Mouse (Mus musculus): ENCODE results near the gene Txndc15.
"Not testable (repeated sequence)": the region's sequence is repeated elsewhere in the genome, so short reads cannot be mapped to it uniquely, and the experiment has no call there.

The Txndc15 gene

DNA sequence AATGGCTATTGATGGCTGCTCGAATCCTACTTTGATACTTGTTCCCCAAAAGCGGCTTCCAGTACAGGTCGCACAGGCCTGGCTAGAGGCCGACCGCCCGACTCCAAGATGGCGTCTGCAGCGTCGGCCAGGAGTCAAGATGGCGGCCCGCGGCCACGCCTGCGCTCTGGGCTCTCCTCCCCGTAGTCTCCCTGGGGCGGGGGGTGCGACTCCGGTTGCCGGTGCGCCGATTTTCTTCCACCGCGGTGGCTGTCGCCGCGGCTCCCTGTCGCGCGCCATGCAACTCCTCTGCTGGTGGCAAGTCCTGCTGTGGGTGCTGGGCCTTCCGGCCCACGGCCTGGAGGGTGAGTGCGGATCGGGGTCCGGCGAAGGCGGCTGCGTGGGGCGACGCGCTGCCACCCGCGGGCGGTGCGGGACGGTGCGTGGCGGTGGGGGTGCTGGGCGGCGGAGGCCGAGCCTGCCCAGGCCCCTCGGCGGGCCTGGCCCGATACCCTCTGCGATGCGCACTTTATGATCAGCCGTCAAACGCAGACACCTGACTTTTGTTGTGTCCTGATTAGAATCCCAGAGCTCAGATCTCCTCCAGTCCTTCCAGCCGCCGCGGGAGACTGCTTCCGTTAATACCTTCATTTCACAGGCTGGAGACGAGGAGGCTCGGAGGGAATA lies at the start of gene Txndc15:
Gene Txndc15 (plus strand): TSS at position 150 of the 666 bp plus-strand sequence.
- peak; percentile 65 for DNase-seq (ENCODE audit: low read depth)

- peak; percentile 28 for DNase-seq (ENCODE audit: low read depth)
Observed at GRCm38 (mm10) chr13:55668550-55668949, 45.9 kb upstream of the Txndc15 start.

DNA sequence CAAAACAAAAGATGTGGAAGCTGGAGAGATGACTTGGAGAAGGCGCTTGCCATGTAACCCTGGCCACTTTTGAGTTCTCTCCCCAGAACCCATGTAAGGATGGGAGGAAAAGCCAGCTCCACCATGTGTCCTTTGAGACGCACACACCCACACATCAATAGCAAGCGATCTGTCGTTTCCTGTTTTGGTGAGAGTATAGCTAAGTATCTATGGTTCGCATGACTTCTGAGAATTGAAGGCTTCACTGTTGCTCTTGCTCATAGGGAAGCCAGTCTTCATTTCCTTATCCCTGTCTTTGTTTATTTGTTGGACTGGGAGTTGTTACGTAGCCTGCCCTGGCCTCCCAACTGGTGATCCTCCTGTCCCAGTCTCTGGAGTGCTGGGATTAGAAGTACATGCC lies 41.7 kb upstream of the Txndc15 start:
- DNase-seq (ENCODE audit: low read depth), result no peak

DNA sequence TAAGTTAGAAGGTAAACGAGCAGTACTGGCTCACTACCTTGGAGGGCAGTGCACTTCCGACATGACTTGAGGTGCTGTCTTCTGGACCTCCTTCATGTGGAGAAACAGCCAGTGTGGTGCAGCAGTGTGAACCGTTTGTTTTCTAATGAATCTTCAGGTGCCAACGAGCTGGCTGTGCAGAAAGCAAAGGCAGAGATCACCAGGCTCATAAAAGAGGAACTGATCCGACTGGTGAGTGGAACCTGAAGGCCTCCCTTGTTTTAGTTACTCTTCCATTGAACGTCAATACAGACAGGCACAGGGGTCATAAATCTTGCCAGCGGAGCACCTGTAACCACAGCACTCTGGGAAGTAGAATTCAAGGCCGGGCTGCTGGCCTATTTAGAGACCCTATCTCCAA lies 37.1 kb upstream of the Txndc15 start:
- no peak for DNase-seq (ENCODE audit: low read depth)

- DNase-seq (ENCODE audit: low read depth), result no peak
Observed at GRCm38 (mm10) chr13:55682201-55682600, 32.2 kb upstream of the Txndc15 start.

DNA sequence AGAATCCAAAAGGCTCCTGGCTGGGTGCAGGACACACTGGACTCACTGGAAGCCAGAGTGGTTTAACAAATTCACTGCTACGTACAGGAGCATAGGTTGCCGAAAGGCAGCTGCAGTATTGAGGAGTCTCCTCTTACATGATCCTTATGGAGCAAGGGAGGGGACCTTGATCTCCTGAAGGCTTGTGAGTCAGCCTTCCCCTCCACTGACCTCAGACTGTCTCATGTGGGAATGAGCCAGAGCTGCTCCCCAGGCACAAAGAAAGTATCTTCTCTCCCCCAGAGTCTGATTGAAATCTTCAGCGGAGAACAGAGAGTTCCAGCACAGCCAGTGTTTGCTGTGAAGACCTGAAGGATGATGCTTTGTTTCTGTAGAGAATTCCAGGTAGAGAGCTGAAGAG lies 30.9 kb upstream of the Txndc15 start:
- no peak for DNase-seq (ENCODE audit: low read depth)

- DNase-seq (ENCODE audit: low read depth), result no peak
Observed at GRCm38 (mm10) chr13:55686107-55686633, 28.3 kb upstream of the Txndc15 start.

GRCm38 (mm10) chr13:55687927-55688602 lies 26.4 kb upstream of the Txndc15 start:
- no peak for DNase-seq (ENCODE audit: low read depth)

DNA sequence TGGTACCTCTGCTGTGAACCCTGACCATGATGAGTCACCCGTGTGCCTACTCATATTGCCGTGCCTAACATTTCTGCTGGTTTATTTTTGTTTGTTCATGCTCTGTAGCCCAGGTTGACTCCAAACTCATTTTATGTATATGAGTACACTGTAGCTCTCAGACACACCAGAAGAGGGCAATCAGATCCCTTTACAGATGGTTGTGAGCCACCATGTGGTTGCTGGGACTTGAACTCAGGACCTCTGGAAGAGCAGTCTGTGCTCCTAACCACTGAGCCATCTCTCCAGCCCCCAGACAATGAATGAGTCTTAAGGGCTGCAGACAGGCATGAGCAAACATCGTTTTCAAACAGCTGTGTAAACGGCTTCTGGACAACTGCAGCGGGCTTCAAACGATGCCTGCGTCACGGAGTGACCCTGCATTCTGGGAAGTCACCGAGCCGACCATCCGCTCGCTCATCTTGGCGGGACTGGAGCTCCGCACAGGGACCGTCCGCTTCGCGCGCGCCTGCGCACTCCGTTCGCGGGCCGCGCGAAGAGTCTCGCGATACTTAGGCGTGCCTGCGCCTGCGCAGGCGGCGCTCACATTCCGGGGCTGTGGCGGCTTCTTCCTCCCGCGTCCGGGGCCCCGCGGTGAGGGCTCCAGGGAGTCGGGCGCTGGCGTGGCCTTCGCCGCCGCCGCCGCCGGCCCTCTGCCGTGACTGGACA lies 21.8 kb upstream of the Txndc15 start, which contains the start of gene B230219D22Rik:
Gene B230219D22Rik (plus strand): TSS at position 590 of the 708 bp plus-strand sequence.
- DNase-seq (ENCODE audit: low read depth), result peak; percentile 84

DNA sequence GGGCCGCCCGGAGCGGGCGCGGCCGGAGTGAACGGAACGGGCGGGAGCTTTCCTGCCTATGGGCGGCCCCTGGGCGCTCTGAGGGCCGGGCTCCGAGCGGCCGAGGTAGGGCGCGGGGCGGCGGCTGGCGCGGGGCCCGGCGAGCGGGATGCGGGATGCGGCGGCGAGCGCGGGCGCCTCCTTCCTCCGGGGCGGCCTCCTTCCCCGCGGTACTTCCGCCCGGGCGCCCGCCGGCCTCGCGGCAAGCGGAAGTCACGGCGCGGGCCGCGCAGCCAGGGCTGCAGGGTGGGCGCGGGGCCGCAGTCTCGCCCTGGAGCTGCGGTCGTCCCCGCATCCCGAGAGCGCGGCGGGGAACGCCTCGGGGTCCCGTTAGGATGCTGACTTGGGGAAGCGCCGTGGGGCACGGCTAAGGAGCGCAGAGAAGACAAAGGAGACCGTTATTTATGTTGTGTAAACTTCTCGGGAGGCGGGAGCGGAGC lies 21.2 kb upstream of the Txndc15 start:
- no peak for DNase-seq (ENCODE audit: low read depth)

DNA sequence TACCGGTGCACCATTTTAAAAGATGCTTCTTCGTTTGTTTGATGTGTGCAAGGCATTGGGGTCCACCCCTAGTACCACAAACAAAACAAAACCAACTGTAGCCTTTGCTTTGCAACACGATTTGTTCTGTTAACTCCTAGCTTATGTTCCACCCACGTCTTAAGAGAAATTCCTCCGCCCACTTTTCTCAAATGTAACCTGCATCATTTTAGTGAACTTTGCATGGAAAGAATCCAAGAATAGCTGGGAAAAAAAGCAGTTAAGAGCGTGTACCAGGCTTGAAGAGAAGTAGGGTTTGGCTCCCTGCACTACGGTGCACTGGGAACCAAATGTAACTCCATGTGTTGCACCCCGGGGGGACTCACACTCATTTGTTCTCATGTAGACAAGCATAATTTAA lies 20.3 kb upstream of the Txndc15 start:
- no peak for DNase-seq (ENCODE audit: low read depth)

DNA sequence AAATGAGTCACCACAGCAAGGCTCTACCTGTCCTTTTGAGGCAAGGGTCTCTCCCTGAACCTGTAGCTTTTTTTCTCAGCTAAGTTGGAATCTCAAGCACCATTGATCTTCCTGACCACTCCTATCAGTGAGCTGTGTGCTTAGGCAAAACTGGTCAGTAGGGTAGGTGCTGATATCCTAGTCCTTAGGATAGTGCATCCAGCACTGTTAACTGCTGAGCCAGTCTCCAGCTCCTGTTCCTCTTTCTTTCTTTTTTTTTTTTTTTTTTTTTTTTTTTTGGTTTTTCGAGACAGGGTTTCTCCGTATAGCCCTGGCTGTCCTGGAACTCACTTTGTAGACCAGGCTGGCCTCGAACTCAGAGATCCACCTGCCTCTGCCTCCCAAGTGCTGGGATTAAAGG lies 18.5 kb upstream of the Txndc15 start:
- not testable (repeated sequence) for DNase-seq (ENCODE audit: low read depth)

GRCm38 (mm10) chr13:55704301-55704700 lies 10.1 kb upstream of the Txndc15 start:
- no peak for DNase-seq (ENCODE audit: low read depth)

- no peak for DNase-seq (ENCODE audit: low read depth)
Observed at GRCm38 (mm10) chr13:55712846-55713245, 1.6 kb upstream of the Txndc15 start.

GRCm38 (mm10) chr13:55715167-55715512 lies 690 bp downstream of the Txndc15 start:
- DNase-seq (ENCODE audit: low read depth), result no peak

DNA sequence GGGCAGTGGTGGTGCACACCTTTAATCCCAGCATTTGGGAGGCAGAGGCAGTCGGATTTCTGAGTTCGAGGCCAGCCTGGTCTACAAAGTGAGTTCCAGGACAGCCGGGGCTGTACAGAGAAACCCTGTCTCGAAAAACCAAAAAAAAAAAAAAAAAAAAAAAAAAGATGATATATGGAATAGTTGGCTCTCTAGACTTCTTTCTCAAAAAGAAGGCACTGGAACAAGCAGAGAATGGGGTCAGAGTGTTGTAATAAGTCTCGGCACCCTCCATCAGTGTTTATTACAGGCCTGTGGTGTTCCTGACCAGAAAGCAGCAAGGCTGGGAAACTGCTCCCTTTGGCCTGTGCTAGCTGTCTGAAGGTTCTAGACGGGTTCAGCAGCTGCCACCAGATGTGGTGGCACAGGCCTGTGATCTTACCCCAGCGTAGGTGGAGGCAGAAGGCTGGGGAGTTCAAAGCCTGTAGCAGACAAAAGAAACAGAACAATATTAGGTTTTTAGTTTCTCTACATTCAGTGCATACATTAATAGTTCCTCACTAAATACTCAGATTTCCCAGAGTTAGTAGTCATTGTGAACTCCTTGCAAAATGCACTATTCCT lies 1.6 kb downstream of the Txndc15 start:
- no peak for DNase-seq (ENCODE audit: low read depth)

DNA sequence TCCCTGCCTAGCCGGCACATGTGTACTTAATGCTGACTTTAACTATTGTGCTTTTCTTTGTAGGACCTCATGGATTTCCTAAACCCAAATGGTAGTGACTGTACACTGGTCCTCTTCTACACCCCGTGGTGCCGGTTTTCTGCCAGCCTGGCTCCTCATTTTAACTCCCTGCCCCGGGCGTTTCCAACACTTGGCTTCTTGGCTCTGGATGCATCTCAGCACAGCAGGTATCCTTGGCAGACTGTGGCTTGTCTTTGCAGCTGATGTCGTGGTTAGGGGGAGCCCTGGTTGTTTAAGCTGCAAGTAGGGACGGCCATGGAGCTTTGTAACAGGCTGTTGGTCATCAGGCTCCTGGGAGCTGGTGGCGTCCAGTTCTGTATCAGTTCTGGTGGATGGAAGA lies 7.1 kb downstream of the Txndc15 start:
- no peak for DNase-seq (ENCODE audit: low read depth)

GRCm38 (mm10) chr13:55721995-55722394 lies 7.5 kb downstream of the Txndc15 start:
- no peak for DNase-seq (ENCODE audit: low read depth)

- DNase-seq (ENCODE audit: low read depth), result no peak
Observed at GRCm38 (mm10) chr13:55726598-55727119, 12.2 kb downstream of the Txndc15 start.

DNA sequence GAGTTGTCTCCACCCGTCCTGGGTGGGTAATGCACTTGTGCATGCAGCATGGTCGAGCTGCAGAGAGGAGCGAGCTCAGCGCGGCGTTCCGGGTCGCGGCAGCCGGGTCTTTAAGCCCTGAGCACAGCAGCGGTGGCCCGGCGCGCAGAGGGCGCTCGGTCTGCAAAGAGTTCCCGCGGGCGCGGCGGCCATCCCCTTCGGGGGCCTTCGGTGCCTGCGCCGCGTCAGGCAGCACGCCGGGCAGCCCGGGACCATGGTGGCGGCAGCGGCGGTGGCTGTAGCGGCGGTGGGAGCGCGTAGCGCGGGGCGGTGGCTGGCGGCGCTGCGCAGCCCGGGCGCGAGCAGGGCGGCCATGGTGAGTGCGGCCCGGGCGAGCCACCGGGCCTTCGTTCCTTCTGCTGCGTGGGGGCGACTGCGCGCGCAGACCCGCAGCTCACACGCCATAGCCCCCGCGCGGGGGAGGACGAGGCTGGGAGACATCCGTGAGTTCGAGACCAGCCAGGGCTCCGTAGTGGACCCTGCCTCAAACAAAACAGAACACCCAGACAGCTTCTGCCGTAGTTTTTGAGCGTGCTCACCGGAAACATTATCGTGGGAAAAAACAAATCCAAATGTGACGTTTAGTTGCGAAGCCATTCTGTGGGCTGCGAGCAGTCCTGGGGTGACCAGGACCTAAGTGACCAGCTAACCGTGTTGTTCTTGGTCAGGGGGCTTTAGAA lies 12.8 kb downstream of the Txndc15 start, which contains the start of gene Pcbd2:
Gene Pcbd2 (plus strand): TSS at position 249 of the 719 bp plus-strand sequence.
- peak; percentile 61 for DNase-seq (ENCODE audit: low read depth)

- DNase-seq (ENCODE audit: low read depth), result peak; percentile 71
Observed at GRCm38 (mm10) chr13:55727839-55728238, 13.4 kb downstream of the Txndc15 start.
